ENCODE assay signal across 9 mouse cellular contexts in genomic region chr7:68263346-68264027, GRCm38 (mm10). TPM values are rescaled to one million over a fixed set of nuclear protein-coding genes. Genes with fewer than 3 reads are reported as not detected.
DNase-seq lines count a peak whose midpoint lies in the region; ATAC-seq and TF ChIP-seq lines count a peak whose summit lies in the region.
"Had no signal": no experiment of that assay in that cellular context is flagged by ENCODE, and none has a peak within 500 bp of the region (broad histone marks: within the 10 kb centered on the region; RNA-seq: fewer than 3 reads in every experiment).

No protein-coding gene starts in this region.

- peak; percentile 19; the same call in 1 of the 2 replicates for ATAC-seq in hindbrain, embryonic 16.5 days
- no peak for ATAC-seq in midbrain, embryonic 16.5 days
- ATAC-seq in frontal cortex, adult (ENCODE audit: low TSS enrichment) = no peak

- peaks cover 3% of the 10 kb centered on the region; the same call in 1 of the 2 replicates for H3K9me3 ChIP-seq in hindbrain, embryonic 16.5 days (ENCODE audit: control insufficient read depth, low read length)
- H3K9me3 ChIP-seq in midbrain, embryonic 16.5 days (replicated peaks; ENCODE audit: control insufficient read depth, low read length, poor library complexity, severe bottlenecking) = no peaks in the 10 kb centered on the region

- no peak for DNase-seq in layer of hippocampus, adult 2 months (ENCODE audit: low spot score in 2 of 2)
- no peak for DNase-seq in layer of hippocampus, postnatal 36 days
- DNase-seq in frontal cortex, adult 2 months (ENCODE audit: extremely low spot score in 1 of 2, low spot score in 1 of 2) = no peak
- no peak for DNase-seq in gastrocnemius, adult 8-10 months (ENCODE audit: low spot score in 2 of 2)

- 0 out of 2 replicates have a peak, but pooled peaks cover 2% of the 10 kb centered on the region for H3K27me3 ChIP-seq in hindbrain, embryonic 16.5 days (replicated peaks; ENCODE audit: control insufficient read depth, insufficient read depth, low read length)
- no peaks in the 10 kb centered on the region; the same call in 1 of the 2 replicates for H3K27me3 ChIP-seq in midbrain, embryonic 16.5 days (ENCODE audit: control insufficient read depth, insufficient read depth, low read depth, low read length)

- peak overlapping the region; percentile 72 for H3K4me2 ChIP-seq in hindbrain, embryonic 16.5 days (ENCODE audit: low read length)
- peak overlapping the region; percentile 62 for H3K4me2 ChIP-seq in midbrain, embryonic 16.5 days (ENCODE audit: low read length)

- H3K4me1 ChIP-seq in brown adipose tissue, adult 24 weeks (ENCODE audit: control insufficient read depth, insufficient read depth, insufficient read length, low read length) = peaks cover 7% of the 10 kb centered on the region
- H3K4me1 ChIP-seq in hindbrain, embryonic 16.5 days (ENCODE audit: control insufficient read depth, insufficient read depth, low read depth, low read length) = peaks cover 12% of the 10 kb centered on the region
- peaks cover 14% of the 10 kb centered on the region for H3K4me1 ChIP-seq in midbrain, embryonic 16.5 days (ENCODE audit: control insufficient read depth, insufficient read depth, low read length)

- WGBS in hindbrain, embryonic 16.5 days = 54% methylated on average over 8 of the region's 8 CpGs
- 59% methylated on average over 8 of the region's 8 CpGs for WGBS in midbrain, embryonic 16.5 days

- H3K9ac ChIP-seq in hindbrain, embryonic 16.5 days (ENCODE audit: low read depth, low read length) = no peak overlapping the region
- no peak overlapping the region for H3K9ac ChIP-seq in midbrain, embryonic 16.5 days (ENCODE audit: low read depth, low read length)

- H3K36me3 ChIP-seq in hindbrain, embryonic 16.5 days (ENCODE audit: control insufficient read depth, insufficient read depth, low read length) = no peaks in the 10 kb centered on the region
- H3K36me3 ChIP-seq in midbrain, embryonic 16.5 days (ENCODE audit: control insufficient read depth, insufficient read depth, low read length) = no peaks in the 10 kb centered on the region

- H3K4me3 ChIP-seq in layer of hippocampus, adult 2 months = peak overlapping the region; percentile 51
- H3K4me3 ChIP-seq in brown adipose tissue, adult 24 weeks (ENCODE audit: insufficient read depth, low read depth, low read length) = peak overlapping the region; percentile 46
- no peak overlapping the region; the same call in 1 of the 2 replicates for H3K4me3 ChIP-seq in hindbrain, embryonic 16.5 days (ENCODE audit: low read length)
- peak overlapping the region; percentile 32 for H3K4me3 ChIP-seq in midbrain, embryonic 16.5 days (ENCODE audit: low read depth, low read length)

- H3K27ac ChIP-seq in layer of hippocampus, adult 2 months = peak overlapping the region; percentile 88
- peak overlapping the region; percentile 51 for H3K27ac ChIP-seq in brown adipose tissue, adult 24 weeks (replicated peaks; ENCODE audit: low read depth, low read length)
- no peak overlapping the region for H3K27ac ChIP-seq in hindbrain, embryonic 16.5 days (ENCODE audit: low read depth, low read length)
- no peak overlapping the region for H3K27ac ChIP-seq in midbrain, embryonic 16.5 days (ENCODE audit: low read length)

- TF ChIP-seq CTCF in layer of hippocampus, adult 2 months (conservative IDR thresholded peaks at IDR 0.05) = no peak

RNA-seq across cellular contexts. Expression of gene Pgpep1l, which starts 0.5 kb away (rescaled TPM):
- 1 to 10 TPM; 3.2 to 3.6 TPM for total RNA-seq in layer of hippocampus, adult 2 months (2021)
- 1 to 10 TPM; 2.3 to 2.9 TPM for total RNA-seq in layer of hippocampus, postnatal 36 days (2021)
- polyA plus RNA-seq in brown adipose tissue, adult 24 weeks (2012; ENCODE audit: insufficient read depth, insufficient read length, missing spikeins) = not detected in 2 replicates
- polyA plus RNA-seq in hindbrain, embryonic 16.5 days (2015; fragmentation: Nextera tagmentation; extraction: Ambion mirVana) = not detected in 2 replicates
- polyA plus RNA-seq in midbrain, embryonic 16.5 days (2015; fragmentation: Nextera tagmentation; extraction: Ambion mirVana) = not detected in 2 replicates
- polyA plus RNA-seq in frontal cortex, adult 2 months (2012; rRNA removed) = 0.80 and 1.3 TPM in 2 replicates
- 1 to 10 TPM; 3.6 to 4.9 (median 4.0) TPM for total RNA-seq in gastrocnemius, adult 8-10 months (2022)
- total RNA-seq: hematopoietic stem cell, adult 5-6 weeks had no signal

RNA-seq across cellular contexts. Expression of gene Fam169b, which starts 10.2 kb away (rescaled TPM):
- total RNA-seq in layer of hippocampus, adult 2 months (2021) = 1 to 10 TPM in 1 of 2 experiments, under 1 TPM in 1; 0.64 to 1.1 TPM
- under 1 TPM; 0.51 to 0.92 TPM for total RNA-seq in layer of hippocampus, postnatal 36 days (2021)
- not detected in 2 replicates for polyA plus RNA-seq in brown adipose tissue, adult 24 weeks (2012; ENCODE audit: insufficient read depth, insufficient read length, missing spikeins)
- polyA plus RNA-seq in hindbrain, embryonic 16.5 days (2015; fragmentation: Nextera tagmentation; extraction: Ambion mirVana) = 0.26 TPM in 1 of 2 replicates, not detected in the other
- 0.16 TPM in 1 of 2 replicates, not detected in the other for polyA plus RNA-seq in midbrain, embryonic 16.5 days (2015; fragmentation: Nextera tagmentation; extraction: Ambion mirVana)
- 0.38 and 1.0 TPM in 2 replicates for polyA plus RNA-seq in frontal cortex, adult 2 months (2012; rRNA removed)
- under 1 TPM in 1 of 4 experiments, not detected in 3; 0.19 TPM for total RNA-seq in gastrocnemius, adult 8-10 months (2022)

Comparison
In these comparisons a context has a peak if more than half of its experiments do, and no peak if none do; other contexts are left out.
1. H3K27ac ChIP-seq: peak in layer of hippocampus, adult 2 months (single experiment) and brown adipose tissue, adult 24 weeks (single experiment); none in hindbrain, embryonic 16.5 days (single experiment) and midbrain, embryonic 16.5 days (single experiment).